In the genomic region with DNA sequence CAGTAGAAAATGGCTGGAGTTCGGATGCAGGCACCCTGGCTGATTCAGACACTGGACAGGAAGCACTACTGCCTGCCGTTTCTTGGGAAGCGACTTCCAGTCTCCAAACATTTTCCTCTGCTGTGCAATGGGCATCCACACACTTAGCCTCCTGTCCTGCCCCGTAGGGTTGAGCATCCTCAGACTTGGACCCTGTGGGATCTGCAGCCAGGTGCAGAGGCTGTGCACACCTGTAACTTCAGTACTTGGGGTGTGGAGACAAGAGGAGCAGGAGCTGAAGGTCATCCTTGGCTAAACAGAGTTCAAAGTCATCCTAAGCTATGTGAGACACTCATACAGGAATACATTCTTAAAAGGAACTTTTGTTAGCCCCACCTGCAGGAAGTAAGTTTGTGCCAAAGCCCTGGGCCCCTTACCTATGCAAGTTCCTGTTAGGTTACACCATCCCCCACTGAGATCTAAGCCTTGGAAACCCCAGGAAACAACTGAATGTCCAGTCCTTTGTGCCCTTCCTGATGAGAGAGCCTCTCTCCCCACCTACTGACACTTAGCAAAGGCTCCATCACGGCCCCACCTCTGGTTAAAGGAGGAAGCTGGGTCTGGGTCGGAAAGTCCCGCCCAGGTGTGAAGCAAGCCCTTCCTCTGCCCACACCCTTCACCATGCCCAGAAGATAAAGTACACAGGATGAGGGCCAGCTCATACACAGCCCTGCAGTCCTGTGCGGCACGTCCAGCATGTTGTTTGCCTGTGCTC, we compare ENCODE assay signal across 11 mouse cellular contexts. TPM values are rescaled to one million over a fixed set of nuclear protein-coding genes. Genes with fewer than 3 reads are reported as not detected.
A peak's percentile ranks its signal among the peaks of the same experiment; 100 is the strongest.
DNase-seq lines count a peak whose midpoint lies in the region; ATAC-seq and TF ChIP-seq lines count a peak whose summit lies in the region.
"Had no signal": no experiment of that assay in that cellular context is flagged by ENCODE, and none has a peak within 500 bp of the region (broad histone marks: within the 10 kb centered on the region; RNA-seq: fewer than 3 reads in every experiment).

No protein-coding gene starts in this region.

- TF ChIP-seq POLR2A in ES-Bruce4 (IDR thresholded peaks at IDR 0.05; ENCODE audit: insufficient read depth, low read length), result no peak

- no peak overlapping the region for H3K4me3 ChIP-seq in heart, postnatal 0 days (ENCODE audit: low read depth, low read length)
- H3K4me3 ChIP-seq in heart, embryonic 10.5 days, result no peak overlapping the region
- 0 out of 2 replicates have a peak overlapping the region, but pooled peaks have one; percentile 21 for H3K4me3 ChIP-seq in ES-Bruce4 (ENCODE audit: low read depth, low read length)
- H3K4me3 ChIP-seq in limb, embryonic 13.5 days, result no peak overlapping the region

- H3K4me1 ChIP-seq in heart, postnatal 0 days (ENCODE audit: control insufficient read depth, insufficient read depth), result no peaks in the 10 kb centered on the region
- no peaks in the 10 kb centered on the region for H3K4me1 ChIP-seq in heart, embryonic 10.5 days
- peaks cover 10% of the 10 kb centered on the region for H3K4me1 ChIP-seq in ES-Bruce4 (ENCODE audit: control insufficient read depth, insufficient read depth, low read length)
- H3K4me1 ChIP-seq in limb, embryonic 13.5 days, result no peaks in the 10 kb centered on the region

- no peak overlapping the region for H3K27ac ChIP-seq in heart, postnatal 0 days (ENCODE audit: low read depth)
- H3K27ac ChIP-seq in heart, embryonic 10.5 days, result no peak overlapping the region
- no peak overlapping the region for H3K27ac ChIP-seq in ES-Bruce4 (ENCODE audit: insufficient read depth, low read length)
- no peak overlapping the region for H3K27ac ChIP-seq in limb, embryonic 13.5 days

- no peaks in the 10 kb centered on the region for H3K9me3 ChIP-seq in heart, postnatal 0 days (replicated peaks; ENCODE audit: control insufficient read depth, low read length)
- H3K9me3 ChIP-seq in heart, embryonic 10.5 days, result no peaks in the 10 kb centered on the region
- H3K9me3 ChIP-seq in ES-Bruce4 (replicated peaks; ENCODE audit: control insufficient read depth, insufficient read depth, low read length, poor library complexity, severe bottlenecking), result no peaks in the 10 kb centered on the region
- H3K9me3 ChIP-seq in limb, embryonic 13.5 days, result no peaks in the 10 kb centered on the region

- TF ChIP-seq EP300 in heart, postnatal 0 days (IDR thresholded peaks at IDR 0.05; ENCODE audit: low read depth), result no peak
- no peak for TF ChIP-seq EP300 in ES-Bruce4 (IDR thresholded peaks at IDR 0.05; ENCODE audit: insufficient read depth, low read depth, low read length)

- no peaks in the 10 kb centered on the region for H3K36me3 ChIP-seq in heart, postnatal 0 days (replicated peaks; ENCODE audit: control insufficient read depth, insufficient read depth, low read length)
- H3K36me3 ChIP-seq in heart, embryonic 10.5 days, result no peaks in the 10 kb centered on the region
- no peaks in the 10 kb centered on the region for H3K36me3 ChIP-seq in ES-Bruce4 (ENCODE audit: control insufficient read depth, insufficient read depth, low read length, poor library complexity, severe bottlenecking)
- H3K36me3 ChIP-seq in limb, embryonic 13.5 days, result peaks cover 9% of the 10 kb centered on the region

- ATAC-seq in heart, postnatal 0 days (ENCODE audit: insufficient read depth, low read depth), result 0 out of 2 replicates have a peak, but pooled peaks have one; percentile 8
- ATAC-seq in limb, embryonic 13.5 days (ENCODE audit: low FRiP score, low read depth), result no peak
- ATAC-seq in megakaryocyte-erythroid progenitor cell, adult 5-6 weeks (replicated peaks; ENCODE audit: low FRiP score, low TSS enrichment, poor library complexity, severe bottlenecking), result 0 out of 2 replicates have a peak, but pooled peaks have one; percentile 26

- no peak for TF ChIP-seq CTCF in heart, postnatal 0 days (IDR thresholded peaks at IDR 0.05; ENCODE audit: low read depth)
- no peak for TF ChIP-seq CTCF in ES-Bruce4 (IDR thresholded peaks at IDR 0.05; ENCODE audit: low read depth, low read length)

- no peak overlapping the region for H3K4me2 ChIP-seq in heart, postnatal 0 days (ENCODE audit: low read depth, low read length)
- H3K4me2 ChIP-seq in limb, embryonic 13.5 days (replicated peaks), result no peak overlapping the region

- H3K27me3 ChIP-seq in heart, postnatal 0 days (ENCODE audit: control insufficient read depth, insufficient read depth, low read length), result no peaks in the 10 kb centered on the region
- no peaks in the 10 kb centered on the region for H3K27me3 ChIP-seq in heart, embryonic 10.5 days (ENCODE audit: insufficient read depth, poor library complexity, severe bottlenecking)
- no peaks in the 10 kb centered on the region for H3K27me3 ChIP-seq in ES-Bruce4 (ENCODE audit: control insufficient read depth, insufficient read depth, low read length, poor library complexity, severe bottlenecking)
- no peaks in the 10 kb centered on the region for H3K27me3 ChIP-seq in limb, embryonic 13.5 days

- no peak overlapping the region for H3K9ac ChIP-seq in heart, postnatal 0 days (replicated peaks; ENCODE audit: low read depth, low read length)
- H3K9ac ChIP-seq in ES-Bruce4 (ENCODE audit: low read depth, poor library complexity, severe bottlenecking), result no peak overlapping the region
- 0 out of 2 replicates have a peak overlapping the region, but pooled peaks have one; percentile 19 for H3K9ac ChIP-seq in limb, embryonic 13.5 days

- WGBS in heart, postnatal 0 days, result 47% methylated on average over 9 of the region's 9 CpGs
- 44% methylated on average over 9 of the region's 9 CpGs for WGBS in heart, embryonic 10.5 days
- WGBS in limb, embryonic 13.5 days, result 53% methylated on average over 9 of the region's 9 CpGs

- no peak for DNase-seq in heart, postnatal 0 days (ENCODE audit: low spot score)
- no peak for DNase-seq in heart, embryonic 10.5 days (ENCODE audit: low spot score)
- DNase-seq in frontal cortex, postnatal 14 days (ENCODE audit: low spot score in 2 of 2), result no peak
- no peak for DNase-seq in yolk sac, embryonic 10.5 days (ENCODE audit: low spot score)
- no peak for DNase-seq in layer of hippocampus, adult 9-11 months
- DNase-seq: cerebellum, adult 8-10 months; right cerebral cortex, postnatal 4 days had no signal

RNA-seq across cellular contexts. Expression of gene Pglyrp1, which starts 13.0 kb away (rescaled TPM):
- 1.4 TPM in 1 of 2 replicates, not detected in the other for total RNA-seq in heart, postnatal 0 days (2014; rRNA removed; ENCODE audit: low replicate concordance)
- 1.8 and 6.9 TPM in 2 replicates for polyA plus RNA-seq in heart, postnatal 0 days (2015; fragmentation: Nextera tagmentation; extraction: Ambion mirVana)
- polyA plus RNA-seq in heart, embryonic 10.5 days (2016; fragmentation: Nextera tagmentation; extraction: Ambion mirVana), result 0.26 and 0.43 TPM in 2 replicates
- 1.8 and 3.1 TPM in 2 replicates for polyA plus RNA-seq in ES-Bruce4 (2011; ENCODE audit: insufficient read depth, insufficient read length, low read depth, missing spikeins)
- 0.74 and 1.0 TPM in 2 replicates for polyA plus RNA-seq in limb, embryonic 13.5 days (2015; fragmentation: Nextera tagmentation; extraction: Ambion mirVana)
- 1.9 and 43.9 TPM in 2 replicates for total RNA-seq in megakaryocyte-erythroid progenitor cell, adult 5-6 weeks (2014; fragmentation: Nextera tagmentation)
- 0.61 and 2.2 TPM in 2 replicates for total RNA-seq in megakaryocyte-erythroid progenitor cell, adult 5-6 weeks (2017)

RNA-seq across cellular contexts. Expression of gene Ccdc61, which starts 26.0 kb away (rescaled TPM):
- 26.9 and 30.9 TPM in 2 replicates for total RNA-seq in heart, postnatal 0 days (2014; rRNA removed; ENCODE audit: low replicate concordance)
- 12.7 and 15.5 TPM in 2 replicates for polyA plus RNA-seq in heart, postnatal 0 days (2015; fragmentation: Nextera tagmentation; extraction: Ambion mirVana)
- polyA plus RNA-seq in heart, embryonic 10.5 days (2016; fragmentation: Nextera tagmentation; extraction: Ambion mirVana), result 26.9 and 29.4 TPM in 2 replicates
- polyA plus RNA-seq in ES-Bruce4 (2011; ENCODE audit: insufficient read depth, insufficient read length, low read depth, missing spikeins), result 36.4 and 39.9 TPM in 2 replicates
- polyA plus RNA-seq in limb, embryonic 13.5 days (2015; fragmentation: Nextera tagmentation; extraction: Ambion mirVana), result 32.8 and 34.6 TPM in 2 replicates
- total RNA-seq in megakaryocyte-erythroid progenitor cell, adult 5-6 weeks (2014; fragmentation: Nextera tagmentation), result 23.6 and 42.3 TPM in 2 replicates
- total RNA-seq in megakaryocyte-erythroid progenitor cell, adult 5-6 weeks (2017), result 6.8 and 13.3 TPM in 2 replicates

RNA-seq across cellular contexts. Expression of gene Nova2, which starts 41.5 kb away (rescaled TPM):
- total RNA-seq in heart, postnatal 0 days (2014; rRNA removed; ENCODE audit: low replicate concordance), result 0.61 and 1.3 TPM in 2 replicates
- 0.37 and 0.41 TPM in 2 replicates for polyA plus RNA-seq in heart, postnatal 0 days (2015; fragmentation: Nextera tagmentation; extraction: Ambion mirVana)
- 0.53 and 0.57 TPM in 2 replicates for polyA plus RNA-seq in heart, embryonic 10.5 days (2016; fragmentation: Nextera tagmentation; extraction: Ambion mirVana)
- 7.5 TPM in 2 replicates for polyA plus RNA-seq in ES-Bruce4 (2011; ENCODE audit: insufficient read depth, insufficient read length, low read depth, missing spikeins)
- polyA plus RNA-seq in limb, embryonic 13.5 days (2015; fragmentation: Nextera tagmentation; extraction: Ambion mirVana), result 0.33 and 0.41 TPM in 2 replicates
- total RNA-seq in megakaryocyte-erythroid progenitor cell, adult 5-6 weeks (2014; fragmentation: Nextera tagmentation), result not detected in 2 replicates
- total RNA-seq in megakaryocyte-erythroid progenitor cell, adult 5-6 weeks (2017), result not detected in 2 replicates

RNA-seq across cellular contexts. Expression of gene Mill2, which starts 44.4 kb away (rescaled TPM):
- total RNA-seq in heart, postnatal 0 days (2014; rRNA removed; ENCODE audit: low replicate concordance), result 0.34 and 3.0 TPM in 2 replicates
- polyA plus RNA-seq in heart, postnatal 0 days (2015; fragmentation: Nextera tagmentation; extraction: Ambion mirVana), result 0.86 and 1.2 TPM in 2 replicates
- polyA plus RNA-seq in heart, embryonic 10.5 days (2016; fragmentation: Nextera tagmentation; extraction: Ambion mirVana), result 0.04 and 0.21 TPM in 2 replicates
- polyA plus RNA-seq in ES-Bruce4 (2011; ENCODE audit: insufficient read depth, insufficient read length, low read depth, missing spikeins), result 0.35 and 1.1 TPM in 2 replicates
- 0.17 and 0.23 TPM in 2 replicates for polyA plus RNA-seq in limb, embryonic 13.5 days (2015; fragmentation: Nextera tagmentation; extraction: Ambion mirVana)
- 1.4 TPM in 1 of 2 replicates, not detected in the other for total RNA-seq in megakaryocyte-erythroid progenitor cell, adult 5-6 weeks (2014; fragmentation: Nextera tagmentation)
- 2.0 TPM in 1 of 2 replicates, not detected in the other for total RNA-seq in megakaryocyte-erythroid progenitor cell, adult 5-6 weeks (2017)
- polyA plus RNA-seq: limb, embryonic 11.5 days had no signal
